Mouse (Mus musculus): ENCODE measurements around the gene Fam102a. TPM values are rescaled to one million over a fixed set of nuclear protein-coding genes. Genes with fewer than 3 reads are reported as not detected.
"Not testable (repeated sequence)": the region's sequence is repeated elsewhere in the genome, so short reads cannot be mapped to it uniquely, and the experiment has no call there.

Gene Fam102a
- polyA plus RNA-seq (2012; rRNA removed) (0.88 and 1.0 TPM in 2 replicates), polyA plus RNA-seq (2014; fragmentation: Nextera tagmentation; extraction: Ambion mirVana) (0.91 and 1.1 TPM in 2 replicates)

- Histone ChIP-seq H3K4me1 (replicated peaks; ENCODE audit: control insufficient read depth in 2 of 2, insufficient read depth in 2 of 2, low read length in 1 of 2) (peaks cover 0 to 11% of the 10 kb centered on the region in 2 experiments; a peak in 3 of 4 replicates), H3K9ac (replicated peaks) (peak within 1 kb of the TSS; percentile 59), H3K36me3 (replicated peaks; ENCODE audit: control insufficient read depth, insufficient read depth, low read depth) (no peaks in the 10 kb centered on the region), H3K27ac (no peak within 1 kb of the TSS), H3K4me2 (ENCODE audit: low read depth) (peak within 1 kb of the TSS; percentile 96), H3K4me3 (ENCODE audit: insufficient read depth in 1 of 2, low read depth in 2 of 2, low read length in 2 of 2) (peak within 1 kb of the TSS; percentile 66 to 72), H3K9me3 (ENCODE audit: control insufficient read depth, low read length) (no peaks in the 10 kb centered on the region), H3K27me3 (ENCODE audit: control insufficient read depth, insufficient read depth, low read length) (peaks cover 36% of the 10 kb centered on the region)
- ATAC-seq (ENCODE audit: insufficient read depth) (peak; percentile 93), DNase-seq (ENCODE audit: low read depth in 3 of 3, low spot score in 3 of 3) (peak; percentile 86)
- no peak for TF ChIP-seq EP300 (IDR thresholded peaks at IDR 0.05; ENCODE audit: low read depth)
- no peak for TF ChIP-seq CTCF (IDR thresholded peaks at IDR 0.05; ENCODE audit: low read depth)
- WGBS (ENCODE audit: insufficient replicate concordance) = under 1% methylated on average over 67 of the region's 67 CpGs
Measured at GRCm38 (mm10) chr2:32534733-32535471, at the start of gene Fam102a. Gene Fam102a (plus strand): TSS chr2:32535332.

- ATAC-seq (ENCODE audit: insufficient read depth) = no peak
- no peak overlapping the region for H3K27ac ChIP-seq
Measured at GRCm38 (mm10) chr2:32485751-32486150, 49.4 kb upstream of the Fam102a start.

GRCm38 (mm10) chr2:32486155-32486554, 49.0 kb upstream of the Fam102a start:
- Histone ChIP-seq H3K4me1 (replicated peaks; ENCODE audit: control insufficient read depth in 2 of 2, insufficient read depth in 2 of 2, low read length in 1 of 2) (peaks cover 0 to 6% of the 10 kb centered on the region in 2 experiments; a peak in 2 of 4 replicates), H3K36me3 (replicated peaks; ENCODE audit: control insufficient read depth, insufficient read depth, low read depth) (no peaks in the 10 kb centered on the region), H3K9ac (replicated peaks) (no peak overlapping the region), H3K27ac (no peak overlapping the region), H3K4me2 (ENCODE audit: low read depth) (no peak overlapping the region), H3K9me3 (ENCODE audit: control insufficient read depth, low read length) (no peaks in the 10 kb centered on the region), H3K4me3 (ENCODE audit: insufficient read depth in 1 of 2, low read depth in 2 of 2, low read length in 2 of 2) (no peak overlapping the region), H3K27me3 (ENCODE audit: control insufficient read depth, insufficient read depth, low read length) (no peaks in the 10 kb centered on the region)
- 57% methylated on average over 9 of the region's 9 CpGs for WGBS (ENCODE audit: insufficient replicate concordance)
- ATAC-seq (ENCODE audit: insufficient read depth) = 0 out of 2 replicates have a peak, but pooled peaks have one; percentile 42
- no peak for DNase-seq (ENCODE audit: low read depth in 3 of 3, low spot score in 3 of 3)
- TF ChIP-seq CTCF (IDR thresholded peaks at IDR 0.05; ENCODE audit: low read depth) (no peak), EP300 (IDR thresholded peaks at IDR 0.05; ENCODE audit: low read depth) (no peak)

More at GRCm38 (mm10) chr2:32485751-32486150, 49.4 kb upstream of the Fam102a start:
- no peak for DNase-seq (ENCODE audit: low read depth in 3 of 3, low spot score in 3 of 3)
- 79% methylated on average over 4 of the region's 4 CpGs for WGBS (ENCODE audit: insufficient replicate concordance)
- Histone ChIP-seq H3K4me3 (ENCODE audit: insufficient read depth in 1 of 2, low read depth in 2 of 2, low read length in 2 of 2) (no peak overlapping the region), H3K4me1 (replicated peaks; ENCODE audit: control insufficient read depth in 2 of 2, insufficient read depth in 2 of 2, low read length in 1 of 2) (peaks cover 0 to 6% of the 10 kb centered on the region in 2 experiments; a peak in 2 of 4 replicates), H3K9me3 (ENCODE audit: control insufficient read depth, low read length) (no peaks in the 10 kb centered on the region), H3K27me3 (ENCODE audit: control insufficient read depth, insufficient read depth, low read length) (no peaks in the 10 kb centered on the region), H3K36me3 (replicated peaks; ENCODE audit: control insufficient read depth, insufficient read depth, low read depth) (no peaks in the 10 kb centered on the region), H3K9ac (replicated peaks) (no peak overlapping the region), H3K4me2 (ENCODE audit: low read depth) (no peak overlapping the region)
- TF ChIP-seq CTCF (IDR thresholded peaks at IDR 0.05; ENCODE audit: low read depth) (no peak), EP300 (IDR thresholded peaks at IDR 0.05; ENCODE audit: low read depth) (no peak)

GRCm38 (mm10) chr2:32487124-32487623, 48.0 kb upstream of the Fam102a start:
- Histone ChIP-seq H3K9me3 (ENCODE audit: control insufficient read depth, low read length) (no peaks in the 10 kb centered on the region), H3K9ac (replicated peaks) (no peak overlapping the region), H3K4me1 (replicated peaks; ENCODE audit: control insufficient read depth in 2 of 2, insufficient read depth in 2 of 2, low read length in 1 of 2) (peaks cover 0 to 6% of the 10 kb centered on the region in 2 experiments; a peak in 2 of 4 replicates), H3K27me3 (ENCODE audit: control insufficient read depth, insufficient read depth, low read length) (no peaks in the 10 kb centered on the region), H3K27ac (no peak overlapping the region), H3K36me3 (replicated peaks; ENCODE audit: control insufficient read depth, insufficient read depth, low read depth) (no peaks in the 10 kb centered on the region), H3K4me2 (ENCODE audit: low read depth) (no peak overlapping the region), H3K4me3 (ENCODE audit: insufficient read depth in 1 of 2, low read depth in 2 of 2, low read length in 2 of 2) (no peak overlapping the region)
- DNase-seq (ENCODE audit: low read depth in 3 of 3, low spot score in 3 of 3) = peak; percentile 72 to 77 (median 75)
- no peak for TF ChIP-seq EP300 (IDR thresholded peaks at IDR 0.05; ENCODE audit: low read depth)
- peak; percentile 92 for TF ChIP-seq CTCF (IDR thresholded peaks at IDR 0.05; ENCODE audit: low read depth)
- under 1% methylated on average over 6 of the region's 6 CpGs for WGBS (ENCODE audit: insufficient replicate concordance)
- peak; percentile 62 for ATAC-seq (ENCODE audit: insufficient read depth)

GRCm38 (mm10) chr2:32488679-32489078, 46.5 kb upstream of the Fam102a start:
- DNase-seq (ENCODE audit: low read depth in 3 of 3, low spot score in 3 of 3) (peak; percentile 59 to 61 (median 60)), ATAC-seq (ENCODE audit: insufficient read depth) (peak; percentile 46; the same call in 1 of the 2 replicates)
- no peak overlapping the region for H3K4me2 ChIP-seq (ENCODE audit: low read depth)
- H3K9me3 ChIP-seq (ENCODE audit: control insufficient read depth, low read length) = no peaks in the 10 kb centered on the region
- TF ChIP-seq CTCF (IDR thresholded peaks at IDR 0.05; ENCODE audit: low read depth) = peak; percentile 89
- no peak for TF ChIP-seq EP300 (IDR thresholded peaks at IDR 0.05; ENCODE audit: low read depth)
- no peak overlapping the region for H3K9ac ChIP-seq (replicated peaks)
- under 1% methylated on average over 5 of the region's 5 CpGs for whole genome bisulfite sequencing (ENCODE audit: insufficient replicate concordance)
- H3K4me1 ChIP-seq (replicated peaks; ENCODE audit: control insufficient read depth in 2 of 2, insufficient read depth in 2 of 2, low read length in 1 of 2) = peaks cover 0 to 8% of the 10 kb centered on the region in 2 experiments; a peak in 2 of 4 replicates
- H3K27ac ChIP-seq = no peak overlapping the region
- no peak overlapping the region for H3K4me3 ChIP-seq (ENCODE audit: insufficient read depth in 1 of 2, low read depth in 2 of 2, low read length in 2 of 2)
- no peaks in the 10 kb centered on the region for H3K27me3 ChIP-seq (ENCODE audit: control insufficient read depth, insufficient read depth, low read length)
- H3K36me3 ChIP-seq (replicated peaks; ENCODE audit: control insufficient read depth, insufficient read depth, low read depth) = no peaks in the 10 kb centered on the region

- not testable (repeated sequence) for H3K9me3 ChIP-seq (ENCODE audit: control insufficient read depth, low read length); H3K9ac ChIP-seq (replicated peaks); H3K27ac ChIP-seq; H3K4me2 ChIP-seq (ENCODE audit: low read depth); H3K27me3 ChIP-seq (ENCODE audit: control insufficient read depth, insufficient read depth, low read length); H3K4me3 ChIP-seq (ENCODE audit: insufficient read depth in 1 of 2, low read depth in 2 of 2, low read length in 2 of 2); ATAC-seq (ENCODE audit: insufficient read depth); DNase-seq (ENCODE audit: low read depth in 3 of 3, low spot score in 3 of 3); H3K36me3 ChIP-seq (replicated peaks; ENCODE audit: control insufficient read depth, insufficient read depth, low read depth)
- H3K4me1 ChIP-seq (replicated peaks; ENCODE audit: control insufficient read depth in 2 of 2, insufficient read depth in 2 of 2, low read length in 1 of 2) = peaks cover 0 to 14% of the 10 kb centered on the region in 2 experiments; a peak in 3 of 4 replicates
Measured at GRCm38 (mm10) chr2:32490730-32491129, 44.4 kb upstream of the Fam102a start.

Measured in liver, embryonic 14.5 days (tissue).